Mouse (Mus musculus): Measurements from ENCODE around the gene Esr1.

Esr1 gene

DNA sequence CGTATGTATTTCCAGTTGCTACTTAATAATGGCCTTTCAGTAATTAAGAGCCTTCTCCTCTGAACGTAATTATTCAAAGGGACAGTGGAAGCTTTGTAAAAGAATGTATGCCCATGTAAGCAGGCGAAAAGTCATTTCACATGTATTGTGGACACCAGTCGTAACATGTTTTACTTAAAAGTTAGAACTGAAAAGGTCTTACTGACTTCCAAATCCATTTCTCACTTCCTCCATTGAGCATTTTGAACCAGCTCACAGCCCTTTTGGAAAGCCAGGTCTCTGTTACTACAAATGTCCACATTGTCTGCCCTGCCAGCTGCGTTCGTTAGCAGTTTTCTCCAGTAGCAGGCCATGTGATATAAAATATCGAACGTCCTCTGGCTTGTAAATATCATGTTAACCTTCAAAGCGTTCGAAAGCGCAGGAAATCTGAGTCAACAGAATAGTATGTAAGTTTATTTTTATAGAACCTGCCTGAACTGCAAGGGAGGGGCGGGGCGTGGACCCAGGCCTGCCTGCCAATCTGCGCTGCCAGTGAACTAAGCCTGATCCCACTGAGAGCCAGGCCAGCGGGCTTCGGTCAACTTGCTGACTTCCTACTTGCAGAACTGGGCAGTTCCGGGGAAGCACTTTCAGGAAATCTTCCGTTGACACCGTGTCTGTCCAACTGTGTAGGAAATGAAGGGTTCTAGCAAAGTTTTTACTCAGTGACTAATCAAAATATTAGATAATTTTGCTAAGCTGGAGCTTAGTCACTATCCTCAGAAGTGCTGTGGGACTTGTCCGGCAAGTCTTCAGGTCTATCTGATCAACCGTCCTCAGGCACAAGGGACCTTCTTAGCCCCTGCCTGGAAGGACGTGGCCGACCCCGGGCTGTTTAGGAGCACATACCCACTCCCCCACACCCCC is 9.5 kb downstream of the Esr1 start:
- no peak for DNase-seq

DNA sequence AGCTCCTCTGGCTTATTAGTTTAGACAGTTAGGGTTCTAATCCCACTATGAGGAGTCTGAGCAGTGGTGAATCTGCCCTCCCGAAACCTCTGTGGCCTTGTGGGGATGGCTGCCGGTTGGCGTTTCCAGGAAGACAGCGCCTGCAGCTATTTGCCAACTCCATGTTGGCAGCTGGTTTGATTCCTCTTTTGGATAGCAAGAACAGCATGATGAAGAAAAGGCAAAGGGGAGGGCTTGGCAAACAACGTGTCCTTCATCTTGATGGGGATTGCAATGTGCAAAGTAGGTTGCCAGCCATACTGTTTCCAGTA is 10.1 kb downstream of the Esr1 start:
- DNase-seq, result peak in 1 of 2 experiments; percentile 31

DNA sequence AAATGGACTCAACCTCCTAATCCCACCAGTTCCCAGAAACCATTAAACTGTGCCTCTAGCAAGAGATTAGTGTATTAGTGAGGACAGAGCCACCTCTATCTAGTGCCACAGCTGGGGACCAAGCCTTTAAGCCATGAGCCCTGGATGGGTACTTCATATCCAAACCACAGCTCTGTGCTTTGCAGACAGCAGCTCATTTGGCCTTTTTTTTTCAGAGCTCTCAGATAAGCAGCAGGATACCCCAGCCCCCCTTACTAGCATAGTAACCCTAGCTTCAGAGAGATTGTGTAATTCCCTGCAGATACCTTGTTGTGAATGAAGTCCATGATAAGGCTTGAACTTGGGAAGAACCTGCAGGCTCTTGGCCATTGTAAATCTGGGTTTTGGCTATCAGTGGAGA is 11.9 kb downstream of the Esr1 start:
- no peak for DNase-seq

DNA sequence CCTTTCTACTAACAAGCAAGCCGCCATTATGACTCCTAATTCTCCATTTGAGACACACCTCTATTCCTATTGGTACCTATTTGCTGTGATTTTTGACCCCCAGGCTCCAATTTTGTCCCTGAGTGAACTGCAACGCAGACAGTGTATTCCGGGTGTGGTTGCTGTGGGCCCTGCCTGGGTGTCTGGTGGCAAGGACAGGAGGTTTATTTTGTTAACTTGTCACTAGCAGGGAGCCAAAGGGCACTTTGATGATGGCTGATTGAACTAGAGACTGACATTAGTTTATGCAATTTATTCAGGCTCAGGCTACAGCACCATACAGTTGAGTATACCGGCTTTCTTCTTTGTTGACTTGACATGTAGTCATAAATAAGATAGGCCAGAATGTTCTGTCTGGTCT is 13.2 kb downstream of the Esr1 start:
- DNase-seq, result no peak

DNA sequence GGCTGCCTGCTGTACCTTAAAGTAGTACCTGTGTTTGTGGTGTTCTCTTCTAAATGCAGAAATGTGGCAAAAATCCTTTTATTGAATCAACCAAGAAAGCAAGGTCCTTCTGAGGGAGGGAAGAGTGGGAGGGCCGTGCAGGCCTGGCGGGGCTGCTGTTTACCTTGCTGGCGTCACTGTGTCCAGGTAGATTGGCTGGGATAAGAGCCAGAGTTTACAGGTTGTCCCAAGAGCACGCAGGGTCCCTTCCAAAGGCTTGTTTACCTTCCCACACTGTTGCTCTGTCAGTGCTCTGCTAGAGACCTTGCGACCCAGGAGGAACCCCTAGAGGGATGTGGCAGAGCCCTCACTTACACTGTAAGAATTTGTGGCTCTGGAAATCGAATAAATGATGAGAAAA is 13.9 kb downstream of the Esr1 start:
- no peak for DNase-seq

DNA sequence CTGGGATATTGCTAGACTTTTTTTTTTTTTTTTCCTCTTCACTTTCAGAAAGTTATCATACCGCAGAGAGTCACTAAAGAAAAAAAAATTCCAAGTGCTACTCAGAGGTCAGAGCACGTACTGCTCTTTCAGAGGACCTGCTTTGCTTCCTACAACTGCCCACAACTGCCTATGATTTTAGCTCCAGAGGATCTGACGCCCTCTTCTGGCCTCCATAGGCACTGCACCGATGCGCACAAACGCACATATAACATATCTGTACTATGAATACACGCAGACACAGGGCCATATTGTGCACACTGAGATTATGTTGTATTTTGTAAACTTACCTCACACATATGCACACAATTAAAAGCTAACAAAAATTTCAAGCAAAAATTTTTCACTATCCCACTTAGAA is 15.0 kb downstream of the Esr1 start:
- DNase-seq, result no peak

DNA sequence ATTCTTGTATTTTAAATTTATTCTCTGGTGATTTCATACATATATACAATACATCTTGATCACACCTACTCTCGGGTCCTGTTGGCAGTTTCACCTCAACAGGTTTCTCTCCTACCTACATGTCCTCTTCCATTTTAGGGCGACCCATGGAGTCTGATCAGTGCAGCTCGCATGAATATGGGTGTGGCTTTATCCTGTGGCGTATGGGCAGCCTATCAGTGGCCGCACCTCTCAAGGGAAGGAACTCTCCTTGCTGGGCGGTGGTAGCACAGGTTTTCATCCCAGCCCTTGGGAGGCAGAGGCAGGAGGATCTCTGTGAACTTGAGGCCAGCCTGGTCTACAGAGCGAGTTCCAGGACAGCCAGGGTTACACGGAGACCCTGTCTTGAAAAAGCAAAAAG is 15.6 kb downstream of the Esr1 start:
- no peak for DNase-seq

DNA sequence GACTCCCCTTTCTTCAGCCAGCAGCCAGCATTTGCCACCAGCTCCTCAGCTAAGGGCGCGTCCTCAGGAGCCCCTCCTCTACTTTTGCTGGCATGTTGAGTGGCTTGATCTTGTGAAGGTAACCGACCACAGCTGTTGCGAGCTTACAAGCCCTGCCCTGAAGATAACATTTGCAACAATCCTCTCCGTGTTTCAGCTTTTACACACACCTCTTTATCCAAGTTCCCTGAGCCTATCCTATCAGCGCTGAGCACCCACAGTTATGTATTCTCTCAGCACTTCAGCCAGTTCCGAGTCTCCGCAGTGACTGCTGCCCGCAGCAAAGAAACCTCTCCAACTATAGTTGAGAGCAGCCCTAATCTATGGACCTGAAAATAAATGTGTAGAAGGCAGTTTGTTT is 16.0 kb downstream of the Esr1 start:
- DNase-seq, result no peak

DNA sequence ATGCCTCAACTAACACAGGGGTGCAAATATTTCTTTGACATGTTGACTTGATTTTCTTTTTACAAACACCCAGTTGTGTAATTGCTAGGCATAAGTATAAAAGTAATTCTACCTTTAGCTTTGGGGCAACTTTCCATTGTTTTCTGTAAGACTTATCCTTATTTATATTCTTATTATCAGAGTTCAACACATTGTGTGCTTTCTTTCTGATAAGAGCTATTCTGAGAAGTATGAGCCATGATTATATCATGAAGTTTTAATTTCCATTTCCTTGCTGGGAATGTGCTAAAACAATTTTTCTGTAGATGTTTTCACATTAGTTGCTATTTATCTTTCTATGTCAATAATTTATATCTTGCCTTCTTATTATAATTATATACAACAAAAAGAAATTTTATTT is 17.9 kb downstream of the Esr1 start:
- DNase-seq, result no peak

DNA sequence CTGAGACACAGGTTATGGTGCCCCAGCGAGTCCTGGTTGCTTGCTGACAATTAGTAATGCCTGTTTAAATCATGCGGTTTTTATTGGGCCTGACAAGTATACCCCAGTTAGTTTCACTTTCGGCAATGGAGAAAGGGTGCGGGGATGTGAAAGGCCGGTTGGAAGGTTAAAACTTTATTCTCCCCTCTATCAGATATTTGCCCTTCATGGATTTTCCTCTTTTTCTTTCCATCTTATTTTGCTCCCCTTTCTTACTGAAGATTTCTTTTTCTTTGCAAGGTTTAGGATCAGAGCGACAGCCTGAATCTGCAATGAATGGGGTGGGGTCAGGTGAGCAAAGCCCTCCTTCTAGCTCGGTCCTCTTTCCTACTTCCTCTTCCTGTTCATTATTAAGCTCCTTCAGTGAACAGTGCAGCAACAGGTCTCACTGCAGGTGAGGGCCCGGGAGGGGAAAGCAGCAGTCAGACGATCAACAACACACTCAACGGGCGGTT is 20.9 kb downstream of the Esr1 start:
- DNase-seq, result no peak

DNA sequence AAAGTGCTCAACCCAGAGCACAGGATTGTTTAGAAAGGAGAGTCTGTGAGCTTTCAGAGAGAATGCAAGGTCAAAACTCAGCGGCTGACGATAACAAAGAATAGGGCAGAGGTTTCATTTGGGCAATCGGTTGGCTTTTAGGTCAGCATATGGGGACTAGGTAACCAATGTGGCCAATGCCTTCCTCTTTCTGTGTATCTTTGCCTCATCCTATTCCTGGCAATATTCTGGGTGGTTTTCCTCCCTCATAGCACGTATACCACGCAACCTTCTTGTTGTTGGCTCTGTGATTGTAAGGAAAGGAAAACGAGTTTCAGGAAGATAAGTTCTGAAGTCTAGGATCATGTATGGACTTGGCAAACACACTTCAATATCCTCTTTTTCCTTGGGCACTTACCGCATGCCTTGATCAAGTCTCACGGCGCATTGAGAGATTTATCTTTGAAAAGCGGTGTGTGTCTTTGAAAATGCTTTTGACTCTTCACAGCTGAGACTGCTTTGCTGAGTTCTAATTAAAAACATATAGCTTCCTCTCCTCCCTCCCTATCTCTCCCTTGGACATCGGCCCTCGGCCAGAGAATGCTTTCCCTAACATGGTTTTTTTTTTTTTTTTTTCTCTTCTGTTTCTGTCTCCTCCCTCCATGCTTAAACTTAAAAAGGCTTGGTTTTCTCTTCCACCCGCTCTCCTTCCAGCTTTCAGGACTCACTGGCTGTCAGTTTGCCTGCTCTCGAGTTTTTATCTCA is 22.1 kb downstream of the Esr1 start:
- DNase-seq, result no peak

DNA sequence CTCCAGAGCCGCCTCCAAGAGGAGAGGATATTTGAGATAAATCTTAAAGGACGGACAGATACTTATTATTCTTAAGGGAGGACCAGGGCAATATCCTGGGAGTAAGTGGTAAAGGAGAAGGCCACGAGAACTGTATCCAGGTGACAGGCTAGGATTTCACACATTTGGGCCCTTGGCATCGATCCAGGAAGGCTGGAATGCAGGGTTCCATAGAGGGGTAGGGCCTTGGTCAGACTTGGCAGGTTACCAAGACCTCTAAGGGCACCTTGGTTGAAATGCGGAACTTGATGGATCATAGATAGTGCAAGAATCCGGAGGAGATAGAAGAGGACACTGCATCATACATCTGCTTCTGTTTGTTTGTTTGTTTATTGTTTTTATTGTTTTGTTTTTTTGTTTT is 24.3 kb downstream of the Esr1 start:
- peak; percentile 18 to 24 for DNase-seq

DNA sequence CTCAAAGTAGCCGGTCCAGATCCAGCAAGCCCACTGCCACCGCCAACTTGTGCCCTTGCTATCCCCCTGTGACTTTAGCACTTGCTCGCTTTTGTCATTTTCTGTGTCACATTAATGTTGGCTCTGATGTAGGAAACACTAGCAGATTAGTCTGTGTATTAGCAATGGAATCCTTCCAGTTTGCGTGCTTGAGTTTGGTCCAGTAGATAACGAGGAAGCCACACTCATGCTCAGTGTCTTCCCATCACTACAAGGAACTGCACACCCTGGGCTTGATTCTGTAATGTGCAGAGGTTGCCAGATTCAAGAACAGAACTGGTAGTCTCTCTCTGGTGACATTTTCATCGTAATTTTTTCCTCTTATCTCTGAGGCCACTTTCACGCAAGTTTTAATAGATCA is 34.7 kb downstream of the Esr1 start:
- no peak for DNase-seq

DNA sequence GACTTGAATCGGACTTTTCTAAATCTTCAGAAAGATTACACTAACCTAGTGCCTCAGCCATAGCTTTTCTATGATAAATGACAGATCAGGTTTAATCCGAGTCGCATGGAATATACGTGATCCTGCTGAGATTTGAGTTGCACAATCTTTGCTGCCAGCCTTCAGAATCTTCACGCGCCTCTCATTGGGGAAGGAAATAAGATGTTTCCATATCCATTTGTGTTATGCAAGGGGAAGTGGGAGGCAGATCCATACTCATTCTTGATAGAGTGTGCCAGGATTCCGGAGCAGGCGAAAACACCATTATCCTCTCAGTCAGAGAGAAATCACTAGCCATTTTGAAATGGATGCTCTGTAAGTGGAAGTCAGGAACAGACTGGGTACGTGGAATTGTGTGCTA is 35.5 kb downstream of the Esr1 start:
- DNase-seq, result no peak

DNA sequence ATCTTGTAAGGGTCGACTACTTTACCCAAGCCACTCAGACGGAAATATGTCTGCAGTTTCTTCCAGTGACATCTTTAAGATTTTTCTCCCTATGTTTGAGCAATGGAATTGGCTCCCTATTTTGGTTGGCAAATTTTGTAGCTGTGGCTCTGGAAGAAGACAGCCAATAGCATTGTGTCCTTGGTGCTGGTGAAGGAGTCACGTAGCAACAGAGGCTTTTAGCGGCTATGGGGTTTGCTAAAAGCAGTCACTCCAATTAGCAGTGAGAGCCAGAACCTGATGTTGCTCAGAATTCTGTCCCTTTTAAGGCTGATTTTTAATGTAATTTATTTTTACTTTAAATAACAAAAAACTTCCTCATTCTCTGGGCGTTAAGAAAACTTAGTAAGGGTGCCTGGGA is 54.0 kb downstream of the Esr1 start:
- DNase-seq, result no peak

DNA sequence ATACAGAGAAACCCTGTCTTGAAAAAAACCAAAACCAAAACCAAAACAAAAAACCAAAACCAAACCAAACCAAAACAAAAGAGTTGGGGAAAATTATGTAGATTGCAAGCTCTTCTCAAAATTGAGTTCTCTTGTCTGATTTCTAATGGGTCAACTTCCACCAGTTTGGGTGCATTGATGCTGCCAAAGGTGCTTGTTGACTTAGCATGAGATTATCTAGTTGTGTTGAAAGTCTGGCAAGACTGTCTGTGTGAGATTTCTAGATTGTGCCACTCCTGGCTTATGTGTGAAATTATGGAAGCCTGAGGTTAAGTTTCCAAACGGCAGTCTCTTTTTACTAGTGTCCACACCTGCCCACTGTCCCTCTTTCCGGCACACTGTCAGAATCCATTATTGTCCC is 55.6 kb downstream of the Esr1 start:
- DNase-seq, result no peak

DNA sequence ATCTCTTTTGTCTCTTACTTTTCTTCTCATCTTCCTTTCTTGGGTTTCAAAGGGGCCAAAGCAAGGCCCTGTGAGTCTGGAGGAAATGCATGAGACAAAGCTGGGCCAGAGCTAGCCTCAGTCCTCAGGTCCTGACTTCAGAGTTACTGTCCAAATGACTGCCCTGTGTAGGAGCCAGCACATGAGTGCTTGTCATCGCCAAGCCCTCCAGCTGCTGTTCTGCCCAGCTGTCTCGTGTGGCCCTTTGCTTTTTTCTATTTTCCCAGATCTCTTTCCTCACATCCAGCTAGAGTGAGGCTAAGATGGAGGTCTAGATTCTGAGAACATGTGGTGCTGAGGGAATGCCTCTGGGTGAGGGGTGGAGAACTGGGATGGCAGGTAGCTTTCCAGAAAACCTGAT is 58.7 kb downstream of the Esr1 start:
- no peak for DNase-seq

DNA sequence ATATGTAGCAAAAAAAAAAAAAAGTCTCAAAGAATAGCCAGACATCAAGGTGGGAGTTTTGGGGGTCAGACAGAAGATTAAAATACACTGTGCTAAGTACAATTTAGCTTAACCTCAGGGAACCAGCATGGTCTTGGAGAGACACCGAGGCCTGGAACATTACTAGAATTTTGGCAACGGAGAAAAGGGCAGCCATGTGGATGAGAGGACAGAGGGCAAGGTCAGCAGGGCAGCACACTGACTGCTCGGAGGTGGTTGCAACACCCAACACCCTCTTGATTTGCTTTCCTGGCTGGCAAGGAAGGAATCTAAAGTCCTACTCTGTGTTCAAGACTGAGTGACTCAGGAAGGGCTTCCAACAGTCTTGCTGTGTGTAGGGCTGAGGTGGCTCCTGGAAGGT is 60.5 kb downstream of the Esr1 start:
- no peak for DNase-seq

DNA sequence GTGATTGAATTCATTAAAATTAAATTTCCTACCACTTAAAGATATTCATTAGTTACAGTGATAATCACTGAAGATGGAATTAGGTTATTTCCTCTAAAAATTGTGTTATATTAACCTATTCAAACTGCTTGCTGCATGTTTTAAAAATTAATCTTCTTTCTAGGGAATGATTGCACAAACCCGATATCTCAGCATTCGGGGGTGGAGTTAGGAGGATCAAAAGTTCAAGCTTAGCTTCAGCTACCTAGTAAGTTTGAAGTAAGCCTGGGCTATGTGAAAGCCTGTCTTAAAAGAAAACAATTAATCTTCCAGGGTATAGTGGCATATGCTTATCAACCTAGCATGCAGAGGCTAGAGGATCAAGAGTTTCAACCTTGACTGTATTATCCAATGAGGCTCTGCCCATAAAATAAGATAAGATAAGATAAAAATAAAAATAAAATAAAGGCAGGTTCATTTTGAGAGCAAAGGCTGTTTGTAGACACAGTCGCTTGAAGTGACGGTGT is 62.0 kb downstream of the Esr1 start:
- no peak for DNase-seq

DNA sequence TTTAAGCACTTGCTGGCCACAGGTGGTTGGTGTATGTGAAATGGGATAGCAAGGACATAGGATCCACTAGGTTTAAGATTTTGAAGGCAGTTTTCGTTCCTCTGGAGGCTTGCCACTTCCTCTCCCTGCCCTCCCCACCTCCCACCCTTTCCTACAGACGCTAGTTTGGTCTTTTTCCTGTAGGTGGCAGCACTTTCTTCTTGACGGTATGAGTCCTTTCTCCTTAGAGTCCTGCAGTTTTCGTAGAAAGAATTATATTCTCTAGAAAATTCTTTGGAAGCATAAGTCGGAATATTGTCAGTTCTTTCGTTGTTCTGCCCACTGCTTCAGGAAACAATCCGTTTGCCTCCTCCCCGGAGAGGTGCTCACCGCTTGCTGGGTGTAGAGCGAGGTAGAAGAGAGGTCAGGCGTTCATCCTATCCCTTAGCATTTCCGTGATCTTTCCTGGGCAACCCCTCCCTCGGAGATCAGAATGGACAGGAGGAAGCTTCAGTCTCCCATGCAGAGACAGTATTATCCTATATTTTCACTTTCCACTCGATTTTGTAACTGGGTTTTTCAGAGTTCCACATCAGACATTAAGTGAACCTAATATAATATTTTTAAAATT is 63.7 kb downstream of the Esr1 start:
- DNase-seq, result peak; percentile 75 to 84

DNA sequence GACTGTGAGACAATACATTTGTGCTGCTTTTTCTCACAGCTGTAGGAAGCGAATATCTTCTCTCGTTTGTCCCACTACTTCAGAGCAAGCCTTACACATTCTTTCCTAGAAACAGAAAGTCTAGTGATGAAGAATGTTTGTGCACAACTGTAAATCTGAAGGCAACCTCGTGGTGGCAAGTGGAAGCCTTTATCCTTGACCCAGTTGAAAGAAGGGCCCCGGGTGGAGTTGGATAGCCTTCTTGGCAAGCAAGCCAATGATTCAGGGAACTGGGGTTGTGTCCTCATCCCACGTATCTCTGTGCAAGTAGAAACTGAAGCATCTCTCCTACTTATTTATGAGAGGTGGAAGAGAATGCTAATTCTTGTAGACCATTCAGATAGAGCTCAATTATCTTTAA is 71.7 kb downstream of the Esr1 start:
- peak in 1 of 2 experiments; percentile 19 for DNase-seq

DNA sequence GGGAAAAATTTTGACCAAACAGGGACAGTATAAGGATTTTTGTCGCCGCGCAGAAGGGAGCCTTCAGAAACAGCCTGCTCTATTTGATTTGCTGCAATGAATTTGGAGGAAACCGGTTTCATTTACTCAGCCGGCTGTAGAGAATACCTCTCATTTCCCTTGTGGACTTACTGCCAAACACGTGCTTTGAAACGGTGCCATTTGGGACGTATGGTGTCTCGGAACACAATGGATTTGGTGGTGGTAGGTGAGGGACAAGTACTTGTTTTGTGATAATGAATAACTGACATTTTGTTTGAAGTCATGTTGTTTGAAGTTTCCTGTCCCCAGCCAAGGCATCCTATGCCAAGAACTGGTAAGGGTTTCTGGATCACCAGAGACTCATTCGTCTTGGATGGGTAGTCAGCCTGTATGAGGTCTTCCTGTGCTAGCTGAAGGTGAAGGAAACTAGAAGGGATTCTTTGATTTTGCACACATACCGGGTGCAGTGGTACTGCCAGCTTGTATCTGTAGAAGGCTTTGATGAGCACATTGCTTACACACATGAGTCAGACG is 72.4 kb downstream of the Esr1 start:
- DNase-seq, result peak; percentile 67 to 74

DNA sequence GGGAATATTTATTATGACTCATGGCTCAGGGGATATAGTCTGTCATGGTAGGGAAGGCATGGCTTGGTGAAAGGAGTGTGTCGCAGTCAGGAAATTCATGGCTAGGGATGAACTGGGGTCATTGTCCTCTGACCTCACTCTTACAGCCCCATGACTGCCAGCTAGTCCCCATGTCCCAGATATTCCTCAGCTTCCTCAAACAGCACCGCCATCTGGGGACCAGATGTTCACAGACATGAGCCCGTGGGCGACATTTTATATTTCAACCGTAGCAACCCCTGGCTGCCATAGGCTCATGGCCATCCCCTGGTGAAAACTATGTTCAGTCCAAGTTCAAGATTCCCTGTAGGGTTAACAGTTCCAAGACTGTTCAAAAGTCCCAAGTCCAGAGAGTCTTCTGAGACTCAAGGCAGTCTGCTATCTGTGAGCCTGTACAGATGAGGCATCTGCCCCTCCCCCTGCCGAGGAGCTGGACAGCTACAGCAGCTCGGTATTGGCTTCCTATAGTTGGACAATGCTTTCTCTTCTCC is 83.0 kb downstream of the Esr1 start:
- DNase-seq, result no peak
